Mouse (Mus musculus): ENCODE data around the gene Zbtb2.
"Not testable (repeated sequence)": the region's sequence is repeated elsewhere in the genome, so short reads cannot be mapped to it uniquely, and the experiment has no call there.

Gene Zbtb2

DNA sequence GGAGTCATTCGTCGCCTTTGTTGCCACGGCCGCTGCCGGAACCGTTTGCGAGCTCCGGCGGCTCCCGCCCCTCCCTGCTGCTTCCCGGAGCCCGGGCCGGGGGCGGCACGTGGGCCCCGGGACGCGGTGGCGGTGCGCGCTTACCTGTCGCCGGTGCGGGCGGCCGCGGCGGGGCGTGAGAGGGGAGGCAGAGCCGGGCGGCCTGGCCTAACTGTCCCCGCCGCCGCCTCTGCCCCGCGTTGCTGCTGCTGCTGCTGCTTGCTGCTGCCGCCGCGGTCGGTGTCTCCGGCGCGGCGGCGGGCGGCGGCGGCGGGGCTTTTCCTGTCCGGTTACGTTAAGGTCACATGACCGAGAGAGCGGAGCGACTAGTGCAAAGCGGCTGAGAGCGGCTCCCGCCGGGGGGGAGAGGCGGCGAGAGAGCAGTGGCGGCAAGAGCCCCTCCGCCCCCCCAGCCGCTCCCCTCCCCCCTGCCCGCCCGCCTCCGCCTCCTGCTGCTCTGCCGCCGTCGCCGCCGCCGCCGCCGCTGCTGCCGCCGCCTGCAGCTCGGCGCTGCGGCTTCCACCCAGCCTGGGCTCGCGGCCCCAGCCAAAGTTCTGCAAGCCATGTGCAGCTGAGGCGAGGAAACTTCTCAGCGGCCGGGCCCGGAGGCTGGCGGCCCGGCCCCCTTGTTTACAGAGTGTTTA lies at the start of gene Zbtb2:
TSS of gene Zbtb2 (minus strand) at position 408 of the 683 bp plus-strand sequence.
- in situ Hi-C loops (cut with MboI; ENCODE audit: unreplicated experiment in 2 of 2), result loop anchor here in 1 of 2 experiments (25.0 kb wide), 1 partner anchor 851 kb away; the partner anchor contains the start of gene Iyd

DNA sequence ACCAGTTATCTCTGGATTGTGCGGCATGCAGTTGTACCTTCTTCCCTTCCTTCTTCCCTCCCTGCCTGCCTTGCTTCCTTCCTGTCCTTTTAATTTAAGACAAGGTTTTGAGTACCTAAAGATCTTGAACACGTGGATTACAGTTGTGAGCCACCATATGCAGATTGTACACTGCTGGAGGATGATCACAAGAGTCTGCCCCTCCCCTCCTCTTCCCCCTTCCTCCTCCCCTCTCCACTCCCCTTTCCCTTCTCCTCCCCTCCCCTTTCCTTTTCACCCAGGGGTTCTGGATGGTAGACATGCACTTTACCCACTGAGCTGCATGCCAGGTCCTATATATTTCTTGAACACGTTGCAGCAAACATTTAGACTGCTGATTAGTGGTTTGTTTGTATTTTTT lies 47.5 kb upstream of the Zbtb2 start:
- in situ Hi-C loops (cut with MboI; ENCODE audit: unreplicated experiment in 2 of 2), result no loop called here

DNA sequence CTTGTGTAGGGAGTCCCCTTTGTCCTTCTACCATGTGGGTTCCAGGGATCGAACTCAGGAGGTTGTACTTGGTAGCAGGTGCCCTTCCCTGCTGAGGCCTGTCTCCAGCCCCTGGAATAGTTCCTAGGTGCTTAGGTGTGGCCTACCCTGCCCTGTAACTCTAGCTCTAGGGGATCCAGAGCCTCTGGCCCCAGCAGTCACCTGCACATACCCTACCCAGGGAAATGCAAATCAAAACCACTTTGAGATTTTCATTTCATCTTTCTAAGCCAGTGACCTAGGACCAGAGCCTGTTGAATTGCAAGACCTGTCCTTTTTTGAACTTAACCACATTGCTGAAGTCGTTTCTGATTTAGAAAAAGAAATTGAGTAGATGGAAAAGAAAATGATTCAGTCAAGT lies 46.0 kb upstream of the Zbtb2 start:
- in situ Hi-C loops (cut with MboI; ENCODE audit: unreplicated experiment in 2 of 2), result not testable (repeated sequence)

DNA sequence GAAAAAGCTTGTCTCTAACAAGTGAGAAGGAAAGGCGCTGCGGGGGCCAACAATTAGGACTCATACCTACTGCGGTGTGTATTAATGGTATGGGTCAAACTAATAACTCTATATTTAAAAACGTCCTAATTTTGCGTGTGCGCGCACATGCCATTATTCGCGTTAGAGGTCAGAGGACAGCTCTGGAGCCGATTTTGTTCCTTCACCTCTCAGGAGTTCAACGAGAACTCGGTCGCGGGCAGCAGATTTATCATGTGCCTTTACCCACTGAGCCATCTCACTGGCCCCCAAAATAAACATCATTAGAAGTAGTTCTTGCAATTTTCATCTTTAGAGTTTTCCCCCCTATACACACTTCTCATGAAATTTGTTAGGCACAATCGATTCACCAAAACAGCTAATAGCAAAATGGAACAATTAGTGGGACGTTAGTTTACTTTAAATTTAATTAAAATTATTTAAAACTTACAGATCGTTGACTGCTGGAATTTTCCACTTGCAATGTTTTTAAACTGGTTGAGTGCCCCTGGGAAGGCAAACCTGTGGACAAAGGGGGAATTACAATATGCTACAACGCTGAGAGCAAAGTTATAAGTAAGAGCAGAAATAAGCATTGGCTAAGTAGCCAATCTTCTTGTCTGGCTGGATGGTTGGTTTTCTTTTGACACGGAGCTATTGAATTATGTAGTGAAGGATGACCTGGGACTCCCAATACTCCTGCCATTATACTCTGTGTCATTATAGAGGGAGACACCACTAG lies 45.3 kb upstream of the Zbtb2 start:
- in situ Hi-C loops (cut with MboI; ENCODE audit: unreplicated experiment in 2 of 2), result no loop called here

DNA sequence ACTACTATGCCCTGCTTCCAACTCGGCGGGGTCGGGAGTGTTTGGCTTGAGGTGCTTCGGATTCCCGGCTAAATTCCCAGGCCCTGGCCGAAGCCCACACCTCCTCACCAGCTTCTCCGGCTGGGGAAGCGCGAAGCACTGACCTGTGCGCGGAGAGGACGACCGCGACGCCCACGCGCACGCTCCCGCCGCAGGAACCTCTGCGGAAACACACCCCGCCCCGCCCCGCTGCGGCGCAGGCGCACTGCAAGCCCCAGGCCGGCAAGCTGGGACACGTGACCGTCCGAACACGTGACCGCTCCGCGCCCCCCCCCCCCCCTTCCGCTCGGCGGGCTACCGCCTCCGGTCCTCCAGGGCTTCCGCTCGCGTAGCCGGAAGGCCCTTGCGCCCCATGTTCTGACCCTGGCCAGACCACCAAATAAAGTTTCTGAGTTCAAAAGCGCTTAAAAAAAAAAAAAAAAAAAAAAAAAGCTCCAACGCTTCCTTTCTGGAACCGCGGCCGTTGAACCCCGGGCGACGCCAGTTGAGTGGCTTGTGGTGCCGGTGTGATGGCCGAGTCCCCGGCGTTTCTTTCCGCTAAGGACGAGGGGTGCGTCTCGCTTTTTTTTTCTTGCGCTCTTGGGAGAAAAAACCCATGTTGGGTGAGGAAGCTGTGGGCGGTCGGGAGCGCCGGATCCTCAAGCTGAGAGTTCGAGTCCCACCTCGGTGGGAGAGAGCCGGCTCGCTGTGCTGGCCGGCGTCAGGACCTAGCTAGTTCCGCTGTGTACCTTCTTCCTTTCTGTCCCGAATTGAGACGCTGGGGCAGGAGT lies 44.4 kb upstream of the Zbtb2 start, which contains the start of the genes Rmnd1 and Armt1:
TSS of gene Rmnd1 (minus strand) at position 266 of the 809 bp plus-strand sequence.
TSS of gene Armt1 (plus strand) at position 345 of the 809 bp plus-strand sequence.
- in situ Hi-C loops (cut with MboI; ENCODE audit: unreplicated experiment in 2 of 2), result no loop called here

DNA sequence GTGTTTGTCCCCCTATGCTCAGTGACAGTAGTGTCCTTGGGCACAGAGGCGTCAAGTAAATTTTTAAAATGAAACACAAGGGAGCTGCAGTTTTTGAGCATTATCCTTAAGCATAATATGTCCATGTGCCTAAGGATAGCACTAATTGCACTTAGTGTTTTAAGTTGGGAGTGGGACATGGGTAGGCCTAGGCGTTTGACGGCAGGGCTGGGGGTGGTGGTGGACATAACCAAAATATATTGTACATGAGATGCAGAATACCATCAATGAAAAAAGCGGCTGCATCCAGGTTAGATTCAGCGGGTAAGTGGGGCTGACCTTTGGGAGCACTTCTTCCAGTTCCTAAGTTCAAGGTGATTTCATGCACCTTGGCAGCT lies 43.8 kb upstream of the Zbtb2 start:
- in situ Hi-C loops (cut with MboI; ENCODE audit: unreplicated experiment in 2 of 2), result no loop called here

DNA sequence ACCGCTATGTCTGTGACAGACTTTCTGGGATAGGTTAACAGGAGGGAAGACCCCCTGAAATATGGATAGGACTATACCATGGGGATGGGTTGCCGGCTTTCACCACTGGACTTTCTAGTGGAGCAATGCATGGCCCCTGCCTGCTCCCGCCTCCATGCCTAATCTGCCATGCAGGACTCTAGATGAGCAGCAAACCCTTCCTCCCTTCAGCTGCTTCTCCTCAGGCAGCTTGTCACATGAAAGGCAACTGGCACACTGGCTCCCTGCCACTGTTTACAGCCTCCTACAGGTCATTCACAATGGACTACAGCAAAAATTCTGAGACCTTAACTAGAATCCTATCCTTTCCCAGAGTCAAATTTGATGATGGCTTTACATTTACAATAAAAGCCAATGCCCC lies 42.9 kb upstream of the Zbtb2 start:
- in situ Hi-C loops (cut with MboI; ENCODE audit: unreplicated experiment in 2 of 2), result no loop called here

DNA sequence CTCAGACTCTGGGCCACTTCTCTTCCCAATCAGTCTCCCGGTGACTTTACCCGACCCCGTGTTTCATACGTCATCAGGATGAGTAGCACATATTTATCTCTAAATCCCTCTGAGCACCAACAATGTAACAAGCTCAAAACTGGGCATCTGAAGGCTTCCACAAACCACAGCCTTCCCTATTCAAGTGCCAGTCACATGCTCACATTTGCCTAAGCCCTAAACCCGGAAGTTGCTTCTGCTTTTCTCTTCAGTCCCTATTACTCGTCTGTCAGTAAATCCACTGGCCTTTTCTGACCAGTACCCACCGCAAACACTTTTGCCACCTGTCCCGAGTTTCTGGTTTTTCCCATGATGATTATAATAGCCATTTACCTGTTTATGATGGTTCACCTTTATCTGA lies 42.5 kb upstream of the Zbtb2 start:
- in situ Hi-C loops (cut with MboI; ENCODE audit: unreplicated experiment in 2 of 2), result no loop called here

DNA sequence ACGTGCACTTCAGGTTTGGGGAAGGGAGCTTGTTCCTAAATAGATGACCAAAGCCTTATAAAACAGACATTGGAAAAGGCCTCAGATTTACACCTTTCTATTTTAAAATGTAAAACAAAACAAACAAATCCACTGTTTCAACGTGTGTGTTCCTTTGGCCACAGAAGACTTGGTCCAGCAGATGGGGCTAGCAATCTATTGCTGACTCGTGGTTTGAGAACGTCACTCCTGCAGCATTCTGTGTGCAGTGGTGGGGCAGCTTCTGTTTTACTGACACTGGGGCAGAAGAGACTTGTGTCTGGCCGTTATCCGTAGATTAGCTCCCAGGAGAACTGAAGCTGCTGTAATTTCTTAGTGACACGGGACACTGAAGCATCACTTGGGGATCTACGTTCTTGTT lies 37.3 kb upstream of the Zbtb2 start:
- in situ Hi-C loops (cut with MboI; ENCODE audit: unreplicated experiment in 2 of 2), result loop anchor here (5.0 to 10.0 kb wide), 7 partner anchors 170 to 910 kb away; no protein-coding TSS in a partner anchor

DNA sequence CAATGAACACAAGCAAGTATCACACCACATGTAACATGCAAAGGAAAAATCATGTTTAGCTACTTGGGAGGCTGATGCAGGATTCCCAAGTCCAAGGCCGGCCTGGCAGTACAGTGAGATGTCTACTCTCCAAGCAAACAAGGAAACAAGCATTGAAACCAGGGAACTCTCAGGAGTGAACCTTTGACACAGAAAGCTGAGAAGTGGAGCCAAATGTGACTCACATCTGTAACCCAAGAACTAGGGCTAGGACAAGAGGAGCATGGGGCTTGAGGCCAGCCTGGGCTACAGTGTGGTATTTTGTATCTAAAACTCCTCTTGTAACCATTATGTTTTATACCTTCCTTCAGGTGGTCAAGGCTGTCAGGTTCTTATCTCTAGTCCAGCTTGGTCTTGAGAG lies 19.3 kb upstream of the Zbtb2 start:
- in situ Hi-C loops (cut with MboI; ENCODE audit: unreplicated experiment in 2 of 2), result loop anchor here (10.0 to 25.0 kb wide), 2 partner anchors 1068 to 1405 kb away; partner anchors contain the start of genes Fbxo5 (in 2 of the 2) and Mtrf1l (in 2 of the 2)

DNA sequence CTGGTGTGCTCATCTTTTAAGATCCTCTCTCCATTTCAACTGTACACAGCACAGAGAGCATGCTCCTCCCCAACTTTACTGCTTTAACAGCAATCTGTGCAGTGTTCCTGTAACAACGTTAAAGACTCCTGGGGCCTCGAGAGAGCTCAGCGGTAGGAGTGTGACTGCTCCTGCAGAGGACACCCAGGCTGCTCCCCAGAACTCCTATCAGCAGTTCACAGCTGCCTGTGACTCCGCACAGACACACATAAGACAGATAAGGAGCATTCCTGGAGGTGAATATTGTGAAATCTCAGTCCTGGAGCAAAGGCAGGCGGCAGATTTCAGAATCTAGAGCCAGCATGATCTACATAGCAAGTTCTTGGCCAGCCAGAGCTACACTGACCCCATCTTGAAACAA lies 17.6 kb upstream of the Zbtb2 start:
- in situ Hi-C loops (cut with MboI; ENCODE audit: unreplicated experiment in 2 of 2), result loop anchor here (10.0 to 25.0 kb wide), 2 partner anchors 1069 to 1407 kb away; partner anchors contain the start of genes Fbxo5 (in 2 of the 2) and Mtrf1l (in 2 of the 2)

DNA sequence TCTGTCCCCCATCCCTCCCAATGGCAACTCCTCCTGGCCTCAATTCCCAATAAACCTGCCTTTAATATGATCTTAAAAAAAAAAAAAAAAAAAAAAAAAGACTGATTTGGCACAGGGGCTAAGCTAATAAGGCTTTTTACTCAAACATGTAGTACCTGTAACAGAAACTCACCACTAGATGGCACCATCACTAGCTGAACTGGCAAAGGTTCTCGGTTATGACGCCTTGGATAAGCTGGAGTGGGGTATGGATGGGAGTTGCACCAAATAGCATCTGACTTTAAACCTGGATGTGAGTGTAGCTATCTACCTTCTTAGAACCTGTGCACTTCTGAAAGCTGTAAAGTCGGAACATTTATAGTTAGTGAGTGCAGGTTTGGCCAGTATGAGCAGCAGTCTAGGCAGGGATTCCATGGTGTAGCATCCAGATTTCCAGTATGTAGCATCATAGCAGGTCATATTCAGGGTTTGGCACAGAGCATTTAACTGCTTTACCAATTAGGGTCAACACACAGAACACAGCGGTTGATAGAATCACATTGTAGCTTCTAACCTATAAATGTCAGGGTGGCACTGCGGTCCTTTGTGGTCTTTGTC lies 17.1 kb upstream of the Zbtb2 start:
- in situ Hi-C loops (cut with MboI; ENCODE audit: unreplicated experiment in 2 of 2), result loop anchor here (10.0 to 25.0 kb wide), 2 partner anchors 1070 to 1407 kb away; partner anchors contain the start of genes Fbxo5 (in 2 of the 2) and Mtrf1l (in 2 of the 2)

DNA sequence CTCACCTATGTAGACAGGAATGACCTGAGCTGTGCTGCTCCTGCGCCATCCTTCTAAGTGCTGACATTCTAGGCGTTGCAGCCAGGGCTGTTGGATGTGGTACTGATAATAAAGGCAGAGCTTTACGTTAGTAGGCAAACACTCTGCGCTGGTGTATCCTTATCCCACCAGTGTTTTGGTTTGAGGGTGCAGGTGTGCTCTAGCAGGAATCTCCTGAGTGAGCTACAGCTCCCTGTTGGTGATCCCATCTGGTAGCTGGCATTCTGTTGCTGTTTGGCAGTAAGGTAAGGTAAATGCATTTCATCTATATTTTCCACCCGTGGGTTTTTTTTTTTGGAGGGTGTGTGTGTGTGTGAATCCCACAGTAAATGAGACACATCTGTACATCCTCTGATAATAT lies 10.2 kb upstream of the Zbtb2 start:
- in situ Hi-C loops (cut with MboI; ENCODE audit: unreplicated experiment in 2 of 2), result loop anchor here in 1 of 2 experiments (25.0 kb wide), 1 partner anchor 861 kb away; the partner anchor contains the start of gene Iyd

DNA sequence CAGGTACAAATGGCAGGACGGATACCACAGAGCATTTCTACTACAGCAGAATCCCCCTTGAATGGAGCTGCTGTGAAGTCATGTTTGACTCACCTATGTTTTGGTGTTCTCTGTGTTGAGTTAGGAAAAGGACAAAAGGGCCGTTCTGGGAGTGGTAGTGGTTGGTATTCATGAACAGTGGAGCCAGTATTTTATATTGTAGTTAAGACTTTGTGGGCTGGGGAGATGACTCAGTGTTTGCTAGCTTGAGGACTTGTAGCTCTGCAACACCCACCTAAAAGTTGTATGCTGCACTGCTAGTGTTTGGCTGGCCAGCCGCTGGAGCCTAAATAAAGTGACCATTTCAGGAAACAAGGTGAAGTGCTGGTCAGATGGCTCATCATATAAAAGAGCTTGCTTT lies 7.4 kb upstream of the Zbtb2 start:
- in situ Hi-C loops (cut with MboI; ENCODE audit: unreplicated experiment in 2 of 2), result loop anchor here in 1 of 2 experiments (25.0 kb wide), 1 partner anchor 858 kb away; the partner anchor contains the start of gene Iyd

DNA sequence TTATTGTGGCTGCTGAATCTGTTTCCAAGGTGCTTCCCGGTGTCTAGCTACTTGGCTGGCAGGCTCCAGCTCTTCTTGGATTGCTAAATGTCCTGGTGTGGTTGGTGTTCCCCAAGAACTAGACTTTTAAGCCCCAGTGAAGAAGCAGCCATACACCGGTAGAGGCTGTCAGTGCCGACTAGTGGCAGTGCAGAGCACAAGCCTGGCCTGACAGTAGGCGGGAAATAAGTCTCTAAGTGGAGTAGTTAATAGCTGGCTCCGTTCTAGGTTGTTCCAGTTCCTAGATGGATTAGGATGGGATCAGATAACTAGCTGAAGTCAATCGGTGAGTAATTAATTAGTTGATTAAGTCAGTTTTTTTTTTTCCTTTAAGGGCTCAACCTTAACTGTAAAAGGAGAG lies 3.9 kb upstream of the Zbtb2 start:
- in situ Hi-C loops (cut with MboI; ENCODE audit: unreplicated experiment in 2 of 2), result loop anchor here in 1 of 2 experiments (25.0 kb wide), 1 partner anchor 855 kb away; the partner anchor contains the start of gene Iyd

DNA sequence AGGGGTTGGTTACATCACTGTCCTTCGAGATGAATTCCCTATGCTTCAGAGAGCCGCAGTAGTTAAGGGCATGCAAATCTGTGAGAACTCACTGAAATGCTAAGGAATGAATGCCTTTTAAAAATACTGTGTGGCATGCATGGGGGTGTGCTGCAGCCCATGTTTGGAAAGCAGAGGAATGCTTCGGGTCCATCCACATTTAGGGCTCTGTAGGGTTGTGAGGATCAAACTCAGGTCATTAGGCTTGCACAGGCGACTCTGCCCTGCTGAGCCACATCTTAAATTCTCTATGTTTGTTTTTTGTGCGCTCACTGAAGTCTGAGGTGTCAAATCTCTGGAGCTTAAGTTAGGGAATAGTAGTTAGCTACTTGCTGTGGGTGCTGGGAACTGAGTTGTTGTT lies 3.2 kb upstream of the Zbtb2 start:
- in situ Hi-C loops (cut with MboI; ENCODE audit: unreplicated experiment in 2 of 2), result loop anchor here in 1 of 2 experiments (25.0 kb wide), 1 partner anchor 854 kb away; the partner anchor contains the start of gene Iyd

DNA sequence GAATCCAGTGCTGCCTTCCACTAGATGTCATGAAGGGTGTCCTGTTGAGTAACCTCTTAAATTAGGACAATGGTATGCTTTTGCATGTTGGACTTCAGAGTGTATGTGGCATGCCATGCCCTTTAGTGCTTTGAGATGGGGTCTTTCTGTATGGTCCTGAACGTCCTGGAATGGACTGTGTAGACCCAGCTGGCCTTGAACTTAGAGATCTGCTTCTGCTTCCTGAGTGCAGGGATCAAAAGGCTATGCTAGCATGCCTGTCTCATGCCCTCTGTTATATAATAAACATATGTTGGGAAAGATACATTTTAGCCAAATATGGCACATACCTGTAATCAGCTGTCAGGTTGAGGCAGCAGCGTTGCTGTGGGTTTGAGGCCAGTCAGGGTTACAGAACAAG lies 2.6 kb upstream of the Zbtb2 start:
- in situ Hi-C loops (cut with MboI; ENCODE audit: unreplicated experiment in 2 of 2), result loop anchor here in 1 of 2 experiments (25.0 kb wide), 1 partner anchor 853 kb away; the partner anchor contains the start of gene Iyd

DNA sequence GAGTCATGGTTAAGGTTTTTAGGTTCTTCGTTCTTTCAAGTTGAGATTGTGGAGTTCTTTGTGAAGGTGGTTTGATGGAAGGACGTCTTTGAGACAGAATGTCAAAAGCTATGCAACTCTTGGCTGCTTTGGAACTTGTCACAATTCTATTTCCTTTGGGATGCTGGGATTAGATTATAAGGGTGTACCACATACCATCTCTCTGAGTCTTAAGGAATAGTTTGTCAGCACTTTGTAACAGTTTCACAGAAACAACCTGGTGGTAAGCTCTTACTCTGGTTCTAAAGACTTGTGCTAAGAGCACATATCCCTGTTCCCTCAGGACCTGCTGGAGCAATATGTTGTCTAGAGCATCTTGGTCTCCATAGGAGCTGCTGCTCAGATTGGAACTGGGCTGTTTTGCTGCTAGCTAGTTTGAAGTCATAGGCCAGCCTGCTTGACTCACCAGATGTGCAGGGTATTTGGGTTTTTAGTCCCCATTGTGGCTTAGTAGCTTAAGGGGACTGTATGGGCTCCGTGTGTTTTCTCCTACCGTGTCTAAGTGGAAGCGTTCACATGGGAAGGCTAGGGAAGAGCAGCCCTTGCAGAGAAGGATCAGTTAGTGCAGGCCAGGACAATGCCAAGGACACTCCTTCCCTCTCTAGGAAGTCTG lies 1.7 kb upstream of the Zbtb2 start:
- in situ Hi-C loops (cut with MboI; ENCODE audit: unreplicated experiment in 2 of 2), result loop anchor here in 1 of 2 experiments (25.0 kb wide), 1 partner anchor 852 kb away; the partner anchor contains the start of gene Iyd

DNA sequence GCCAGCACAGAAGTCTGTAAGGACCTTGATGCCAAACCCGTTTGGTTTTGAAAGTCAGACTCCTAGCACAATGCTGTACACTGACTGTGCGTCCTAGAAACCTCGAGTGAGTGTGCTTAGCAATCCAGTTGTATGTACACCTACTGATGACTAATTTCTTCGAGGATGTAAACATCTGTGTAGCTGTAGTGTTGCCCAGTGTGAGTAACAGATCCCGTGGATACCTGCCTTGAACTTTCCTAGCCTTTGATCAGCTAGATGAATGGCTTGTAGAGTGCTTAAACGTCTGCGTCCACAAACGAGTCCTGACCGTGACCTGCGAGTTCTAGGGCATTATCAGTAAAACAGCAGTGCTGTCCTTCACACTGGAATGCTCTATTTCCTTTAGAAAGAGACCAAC lies 1.1 kb upstream of the Zbtb2 start:
- in situ Hi-C loops (cut with MboI; ENCODE audit: unreplicated experiment in 2 of 2), result loop anchor here in 1 of 2 experiments (25.0 kb wide), 1 partner anchor 852 kb away; the partner anchor contains the start of gene Iyd

Data from v-Abl transformed pro-B cells (cell line).